Mouse (Mus musculus) splenic B cell, adult 2 months (primary cell): ENCODE measurements at regions not wholly inside any gene's neighbourhood (a gene's known extent, or its start where the extent isn't known, plus 50 kb on each side); places are given as distances from the start of the nearest gene placed in this dataset.

Experiments
- DNase-seq: peaks from one replicate; pipeline ENCODE4 v3.0.0-alpha.2; 2011; ENCODE audit warnings: low read depth, low spot score
- H3K27me3 ChIP-seq: 2 replicates; pipeline ENCODE4 v1.6.1; 2012; ENCODE audit warnings: mild to moderate bottlenecking, low read length, moderate library complexity, mixed read lengths; ENCODE audit not compliant: control insufficient read depth, poor library complexity, insufficient read depth, severe bottlenecking
- H3K36me3 ChIP-seq: 2 replicates; pipeline ENCODE4 v1.6.1; 2012; ENCODE audit warnings: mild to moderate bottlenecking, low read length, moderate library complexity, mixed read lengths; ENCODE audit not compliant: control insufficient read depth, poor library complexity, insufficient read depth, severe bottlenecking

DNA sequence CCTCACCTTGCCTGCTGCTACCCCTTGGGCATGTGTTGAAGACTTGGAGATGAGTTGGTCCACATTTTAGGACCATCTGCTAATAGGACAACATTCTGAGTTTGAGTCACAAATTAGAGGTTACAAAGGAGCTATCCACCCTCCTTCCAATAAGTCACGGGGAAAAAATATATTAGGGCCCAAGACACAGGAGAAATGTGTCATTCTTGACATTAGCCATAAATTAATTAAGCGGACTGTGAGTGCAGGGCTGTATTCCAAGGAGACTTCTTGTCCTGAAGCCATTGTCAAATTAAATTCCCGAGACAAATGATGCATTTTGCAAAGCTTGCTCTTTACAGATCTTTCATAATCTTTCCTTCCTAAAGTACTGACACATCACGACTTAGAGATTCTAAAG lies 79.2 kb downstream of the 1700020N01Rik start:
- Histone ChIP-seq H3K36me3 (no peaks in the 10 kb centered on the region), H3K27me3 (no peaks in the 10 kb centered on the region)
- DNase-seq = no peak

DNA sequence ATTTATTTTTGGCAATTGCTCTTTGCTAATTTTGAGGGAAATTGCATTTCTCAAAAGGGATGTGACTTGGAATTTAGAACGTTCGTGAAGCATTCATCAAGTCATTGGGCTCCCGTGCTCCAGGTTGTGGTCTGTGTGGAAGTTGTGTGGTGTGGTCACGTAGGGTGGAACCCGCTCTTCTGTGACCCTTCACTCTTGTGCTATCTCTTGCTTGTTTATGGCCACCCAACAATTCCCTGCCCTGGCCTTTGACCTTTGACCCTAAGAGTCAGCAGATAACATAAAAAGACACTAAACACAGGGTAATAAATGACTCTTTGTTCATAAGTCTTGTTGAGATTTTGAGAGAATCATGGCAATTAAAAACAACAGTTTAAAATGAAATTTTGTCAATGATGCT lies 79.7 kb downstream of the 1700020N01Rik start:
- DNase-seq = no peak
- Histone ChIP-seq H3K27me3 (no peaks in the 10 kb centered on the region), H3K36me3 (no peaks in the 10 kb centered on the region)

DNA sequence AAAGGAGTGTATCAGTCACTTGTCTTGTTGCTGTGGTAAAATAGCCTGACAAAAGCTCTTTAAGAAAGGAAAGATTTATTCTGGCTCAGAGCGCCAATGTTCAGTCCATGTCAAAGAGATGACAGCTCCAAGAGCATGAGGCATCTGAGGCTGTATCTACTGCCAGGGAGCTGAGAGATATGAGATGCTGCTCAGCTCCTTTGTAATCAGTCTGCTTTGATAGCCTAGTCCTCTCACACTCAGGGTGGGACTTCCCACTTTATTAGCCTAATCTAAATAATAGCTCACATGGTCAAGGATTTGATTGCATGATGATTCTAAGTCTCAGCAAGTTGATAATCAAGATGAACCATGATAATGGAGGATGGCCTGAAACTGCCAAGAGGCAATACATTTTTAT lies 80.9 kb downstream of the 1700020N01Rik start:
- DNase-seq = no peak
- H3K36me3 ChIP-seq = no peaks in the 10 kb centered on the region
- no peaks in the 10 kb centered on the region for H3K27me3 ChIP-seq

DNA sequence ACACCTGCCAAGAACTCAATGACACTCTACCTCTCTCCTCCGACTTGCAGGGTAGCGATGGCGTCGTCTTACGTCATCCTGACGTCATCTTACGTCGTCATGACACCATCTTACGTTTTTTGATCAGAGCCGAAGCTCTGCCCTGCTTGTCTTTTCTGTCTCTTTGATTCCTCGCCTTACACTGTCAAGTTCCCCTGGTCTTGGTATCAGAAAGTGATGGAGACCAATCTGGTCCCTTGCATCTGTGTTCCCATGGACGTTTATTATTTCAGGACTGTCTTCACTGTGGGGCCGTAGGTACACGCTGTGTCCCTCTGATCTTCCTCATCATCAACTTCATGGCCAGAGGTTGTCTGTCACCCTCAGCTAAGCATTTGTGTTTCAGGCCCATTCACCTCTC lies 82.8 kb downstream of the 1700020N01Rik start:
- DNase-seq = no peak
- Histone ChIP-seq H3K27me3 (no peaks in the 10 kb centered on the region), H3K36me3 (no peaks in the 10 kb centered on the region)

DNA sequence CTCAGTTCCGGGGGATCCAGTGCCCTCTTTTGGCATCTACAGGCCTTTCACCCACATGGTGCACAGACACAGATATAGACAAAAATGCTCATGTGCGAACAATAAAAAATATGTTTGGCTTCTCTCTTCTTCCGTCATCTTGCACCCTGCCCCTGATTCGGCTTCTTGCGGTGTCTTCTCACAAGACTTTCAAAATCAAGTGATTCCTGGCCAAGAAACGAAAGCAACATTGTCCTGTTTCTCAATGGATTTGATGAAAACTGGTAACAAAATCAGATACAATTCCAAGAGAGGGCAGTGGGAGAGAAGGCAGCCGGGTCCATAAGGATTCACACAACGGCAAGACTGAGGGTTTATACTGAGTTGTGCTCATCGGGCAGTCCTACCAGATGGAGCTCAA lies 85.0 kb downstream of the 1700020N01Rik start:
- Histone ChIP-seq H3K27me3 (no peaks in the 10 kb centered on the region), H3K36me3 (no peaks in the 10 kb centered on the region)
- DNase-seq = no peak

DNA sequence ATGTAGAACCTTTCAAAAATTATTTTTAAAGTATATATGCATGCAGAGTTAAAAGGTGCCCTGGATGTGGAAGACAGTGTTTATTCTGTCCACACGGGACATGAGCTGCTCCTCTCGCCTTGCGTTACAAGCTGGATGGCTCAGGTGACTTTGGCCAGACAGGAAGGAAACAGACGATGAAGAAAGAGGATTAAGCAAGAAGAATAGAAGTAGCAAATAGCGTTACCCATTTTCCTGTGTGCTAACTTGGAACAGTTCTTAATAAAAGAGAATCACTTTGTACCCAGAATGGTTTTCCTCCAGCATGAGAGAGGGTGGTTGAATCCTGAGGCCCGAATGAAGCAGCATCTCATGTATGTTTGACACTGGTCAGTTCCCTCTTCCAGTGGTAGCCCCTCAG lies 85.4 kb downstream of the 1700020N01Rik start:
- no peak for DNase-seq

DNA sequence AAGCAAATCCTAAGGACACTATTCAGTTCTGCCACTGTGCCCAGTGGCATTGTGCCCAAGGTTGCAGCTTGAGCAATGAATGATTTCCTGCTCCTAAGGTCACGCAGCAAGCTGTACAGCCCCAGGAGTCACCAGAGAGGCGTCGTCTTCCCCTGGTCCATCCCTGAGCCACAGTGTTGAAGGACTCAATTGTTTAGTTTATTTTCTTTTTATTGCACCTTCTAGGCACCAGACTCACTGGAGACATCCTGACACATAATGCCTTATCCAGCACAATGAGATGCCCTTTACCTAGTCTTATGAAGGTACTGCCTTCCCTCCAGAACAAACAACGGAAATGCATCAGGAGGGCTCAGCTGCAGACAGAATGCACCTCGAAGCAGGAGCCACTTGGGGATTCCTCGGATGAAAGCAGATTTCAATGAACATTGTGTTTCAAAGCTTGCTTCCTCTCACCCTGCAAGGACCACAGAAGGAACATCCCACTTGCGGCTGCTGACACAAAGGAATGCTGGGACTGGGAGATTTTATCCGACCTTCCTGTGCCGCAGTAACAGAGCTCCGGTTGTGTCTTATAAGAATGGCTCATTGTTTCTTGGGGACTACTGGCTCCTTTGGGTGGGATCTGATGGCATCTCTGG lies 86.0 kb downstream of the 1700020N01Rik start:
- no peak for DNase-seq
- no peaks in the 10 kb centered on the region for H3K36me3 ChIP-seq

More for the DNA sequence above, 85.4 kb downstream of the 1700020N01Rik start:
- Histone ChIP-seq H3K27me3 (no peaks in the 10 kb centered on the region), H3K36me3 (no peaks in the 10 kb centered on the region)

DNA sequence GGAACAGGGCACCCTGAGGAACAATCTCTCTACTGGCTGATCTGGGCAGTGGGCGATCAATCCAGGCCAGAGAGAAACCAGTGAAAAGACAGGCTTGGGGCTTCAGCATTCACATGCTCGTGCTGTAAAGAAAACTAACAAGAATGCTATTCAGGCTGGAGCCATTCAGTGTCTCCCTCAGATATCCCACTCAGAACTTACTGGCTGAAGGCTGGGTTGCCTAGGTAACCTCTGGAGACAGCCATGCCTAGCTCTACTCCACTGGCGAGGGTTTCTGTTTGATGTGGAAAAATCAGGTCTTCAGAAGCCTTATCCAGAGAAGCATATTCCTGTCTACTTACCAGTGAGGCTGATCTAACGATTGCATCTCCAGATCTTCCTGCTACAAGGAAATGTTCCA lies 87.8 kb downstream of the 1700020N01Rik start:
- no peaks in the 10 kb centered on the region for H3K27me3 ChIP-seq
- no peaks in the 10 kb centered on the region for H3K36me3 ChIP-seq
- DNase-seq = no peak

More for the DNA sequence above, 86.0 kb downstream of the 1700020N01Rik start:
- H3K27me3 ChIP-seq = no peaks in the 10 kb centered on the region

DNA sequence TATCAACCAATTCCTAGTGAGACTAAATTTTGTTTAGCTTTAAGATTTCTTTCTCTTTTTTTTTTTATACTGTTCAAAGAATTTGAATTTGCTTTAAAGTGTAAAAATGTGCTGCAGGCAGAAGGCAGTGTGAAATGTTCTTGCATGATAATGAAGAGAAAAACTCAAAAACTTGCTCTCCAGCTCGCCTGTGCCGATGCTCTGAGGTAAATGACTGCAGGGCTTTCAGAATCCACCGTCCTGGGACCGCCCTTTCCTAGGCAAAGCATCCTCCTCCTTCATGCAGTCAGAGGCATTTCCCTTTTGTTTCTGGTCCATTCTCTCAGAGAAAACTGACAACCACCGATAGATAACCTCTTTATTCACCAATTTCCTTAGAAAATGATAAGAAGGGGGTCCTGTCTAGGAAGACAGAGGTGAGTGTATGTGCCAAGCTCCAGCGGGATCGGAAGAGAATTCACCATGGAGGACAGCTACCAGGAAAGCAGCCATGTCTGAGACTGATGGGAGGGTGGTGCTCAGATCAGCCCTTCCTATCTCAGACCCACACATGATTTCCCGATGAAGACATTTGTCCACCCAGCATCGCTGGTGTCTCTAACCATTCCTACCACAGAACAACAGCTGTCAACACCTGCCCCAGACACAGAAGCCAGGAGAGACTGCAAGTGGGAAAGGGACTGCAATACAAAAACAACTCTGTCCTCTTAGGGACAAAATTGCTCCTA lies 91.5 kb downstream of the 1700020N01Rik start:
- no peaks in the 10 kb centered on the region for H3K36me3 ChIP-seq
- no peak for DNase-seq
- H3K27me3 ChIP-seq = no peaks in the 10 kb centered on the region; the same call in 1 of the 2 replicates

DNA sequence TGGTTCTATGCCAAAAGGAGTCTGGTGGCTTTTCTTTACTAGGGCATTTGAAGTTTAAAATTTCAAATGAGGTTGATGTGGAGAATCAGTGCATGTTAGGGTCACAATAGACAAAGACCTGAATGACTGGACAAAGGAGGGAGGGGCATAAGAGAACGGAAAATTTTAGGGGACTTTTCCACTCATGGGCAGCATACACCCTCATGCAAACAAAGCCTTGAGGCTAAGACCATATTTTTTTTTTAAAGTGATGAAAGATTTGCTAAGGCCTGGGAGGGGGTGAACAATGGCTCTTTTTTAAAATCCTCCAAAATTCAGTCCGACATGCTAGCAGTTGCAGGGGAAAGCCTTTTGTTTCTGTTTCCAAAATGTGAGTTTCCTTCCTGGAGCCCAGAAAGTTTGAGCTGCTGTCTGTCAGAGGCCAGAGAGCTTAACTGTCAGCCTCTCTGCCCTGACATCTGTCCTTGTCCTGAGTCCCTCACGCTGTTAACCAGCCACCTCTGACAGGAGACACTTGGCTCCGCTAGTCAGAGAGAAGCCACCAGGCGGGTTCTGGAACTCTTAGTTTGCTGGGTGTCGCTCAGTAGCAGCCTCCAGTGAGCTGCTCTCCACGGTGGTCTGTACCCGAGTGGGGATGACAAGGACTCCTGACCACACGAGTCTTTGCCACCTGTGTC lies 92.3 kb downstream of the 1700020N01Rik start:
- peak; percentile 17 for DNase-seq
- no peaks in the 10 kb centered on the region for H3K36me3 ChIP-seq
- no peaks in the 10 kb centered on the region; the same call in 1 of the 2 replicates for H3K27me3 ChIP-seq

DNA sequence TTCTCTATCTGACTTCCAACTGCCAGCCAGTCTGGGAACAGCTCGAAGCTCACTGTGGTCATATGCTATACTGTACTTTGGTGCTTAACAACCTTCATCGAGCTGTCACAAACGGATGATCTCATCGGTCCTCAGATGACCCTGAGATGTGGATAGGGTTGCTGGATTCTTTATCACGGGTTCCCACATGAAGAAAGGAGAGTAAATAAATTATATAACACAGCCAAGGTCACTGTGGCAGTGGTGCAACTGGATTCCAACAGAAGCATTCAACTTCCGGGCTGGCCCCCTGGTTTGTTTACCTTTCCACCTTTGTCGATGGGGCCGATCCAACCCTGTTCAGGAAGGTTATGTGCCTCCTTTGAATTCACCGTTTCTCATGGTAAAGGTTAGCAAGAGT lies 93.1 kb downstream of the 1700020N01Rik start:
- H3K27me3 ChIP-seq = no peaks in the 10 kb centered on the region; the same call in 1 of the 2 replicates
- DNase-seq = no peak
- H3K36me3 ChIP-seq = no peaks in the 10 kb centered on the region

DNA sequence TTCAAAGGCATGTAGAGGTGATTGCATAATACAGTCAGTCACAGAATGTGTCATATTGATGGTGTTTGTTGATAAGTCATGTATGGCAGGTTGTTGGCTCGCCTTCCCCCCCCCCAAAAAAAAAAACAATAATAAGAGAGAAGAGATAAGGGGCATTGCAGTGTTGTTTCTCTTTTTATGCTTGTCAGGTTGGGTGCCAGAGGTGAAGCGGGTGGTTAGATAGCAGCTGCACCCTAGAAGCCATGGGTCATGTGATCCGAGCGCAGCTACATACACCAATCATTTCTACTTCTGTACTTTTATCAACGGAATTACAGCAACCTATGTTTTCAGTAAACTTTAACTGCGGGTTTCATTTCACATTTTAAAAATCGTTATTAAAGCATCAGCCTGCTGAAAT lies 94.5 kb downstream of the 1700020N01Rik start:
- Histone ChIP-seq H3K27me3 (no peaks in the 10 kb centered on the region; the same call in 1 of the 2 replicates), H3K36me3 (no peaks in the 10 kb centered on the region)
- no peak for DNase-seq

DNA sequence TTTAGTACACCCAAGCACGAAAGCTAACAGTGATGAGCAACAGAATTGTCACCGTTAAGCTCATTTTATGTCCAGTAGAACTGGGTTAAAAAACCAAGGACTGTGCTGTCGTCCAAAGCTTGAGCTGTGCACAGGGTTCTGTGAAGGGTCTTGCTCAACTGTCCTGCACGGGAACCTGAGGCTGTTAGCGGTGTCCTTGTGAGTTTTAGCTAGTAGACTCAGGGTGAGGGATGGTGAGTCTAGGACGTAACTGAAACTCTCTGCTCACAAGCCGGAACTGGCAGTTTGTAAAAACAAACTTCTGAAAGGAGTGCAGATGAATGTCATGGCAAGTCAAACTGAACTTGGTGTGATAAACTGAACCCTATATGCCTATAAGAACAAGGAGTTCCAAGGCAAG lies 95.6 kb downstream of the 1700020N01Rik start:
- H3K36me3 ChIP-seq = no peaks in the 10 kb centered on the region
- DNase-seq = no peak

DNA sequence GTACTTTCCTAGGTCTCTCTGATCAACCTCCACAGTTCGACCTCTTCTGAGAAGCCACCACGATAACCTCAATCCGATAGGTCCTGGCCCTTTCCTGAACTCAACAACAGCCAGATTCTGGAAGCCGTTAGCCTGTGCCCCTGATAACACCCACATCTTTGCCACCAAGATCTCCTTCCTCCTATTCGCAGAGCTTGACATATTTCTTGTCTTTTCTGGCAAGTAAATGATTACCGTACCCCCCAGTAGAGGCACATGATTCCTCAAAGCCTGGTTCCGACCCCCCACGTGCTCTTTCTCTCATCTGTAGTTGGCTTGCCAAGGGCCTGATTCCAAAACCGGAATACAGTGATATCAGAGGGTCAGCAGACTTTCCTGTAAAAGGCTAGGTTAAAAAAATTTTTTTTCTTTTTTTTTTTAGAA lies 96.9 kb downstream of the 1700020N01Rik start:
- no peak for DNase-seq
- Histone ChIP-seq H3K36me3 (no peaks in the 10 kb centered on the region), H3K27me3 (no peaks in the 10 kb centered on the region; the same call in 1 of the 2 replicates)

More for the DNA sequence above, 95.6 kb downstream of the 1700020N01Rik start:
- H3K27me3 ChIP-seq = no peaks in the 10 kb centered on the region; the same call in 1 of the 2 replicates

DNA sequence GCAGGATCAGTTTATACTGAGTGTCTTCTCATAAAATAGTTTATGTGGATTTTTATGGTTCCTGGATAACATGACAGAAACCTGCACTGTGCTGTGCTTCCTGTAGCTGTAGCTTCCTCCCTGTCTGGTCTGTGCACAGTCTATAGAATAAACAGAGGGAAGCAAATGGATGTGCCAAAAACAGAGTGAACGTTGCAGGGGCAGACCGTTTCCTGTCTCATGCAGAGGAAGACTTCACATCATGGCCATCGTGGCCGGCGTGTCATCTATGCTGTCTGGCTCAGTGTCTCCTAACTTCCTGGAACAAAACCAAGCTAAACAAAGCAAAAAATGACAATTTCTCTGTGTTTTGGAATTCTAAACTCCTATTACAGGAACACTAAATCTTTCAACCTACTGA lies 102.2 kb downstream of the 1700020N01Rik start:
- no peaks in the 10 kb centered on the region for H3K36me3 ChIP-seq
- H3K27me3 ChIP-seq = no peaks in the 10 kb centered on the region; the same call in 1 of the 2 replicates
- no peak for DNase-seq
